Mouse (Mus musculus): ENCODE data around the gene Smpd4. TPM values are rescaled to one million over a fixed set of nuclear protein-coding genes. Genes with fewer than 3 reads are reported as not detected.

Smpd4 gene
- polyA plus RNA-seq, 1 experiment, result 42.5 TPM

DNA sequence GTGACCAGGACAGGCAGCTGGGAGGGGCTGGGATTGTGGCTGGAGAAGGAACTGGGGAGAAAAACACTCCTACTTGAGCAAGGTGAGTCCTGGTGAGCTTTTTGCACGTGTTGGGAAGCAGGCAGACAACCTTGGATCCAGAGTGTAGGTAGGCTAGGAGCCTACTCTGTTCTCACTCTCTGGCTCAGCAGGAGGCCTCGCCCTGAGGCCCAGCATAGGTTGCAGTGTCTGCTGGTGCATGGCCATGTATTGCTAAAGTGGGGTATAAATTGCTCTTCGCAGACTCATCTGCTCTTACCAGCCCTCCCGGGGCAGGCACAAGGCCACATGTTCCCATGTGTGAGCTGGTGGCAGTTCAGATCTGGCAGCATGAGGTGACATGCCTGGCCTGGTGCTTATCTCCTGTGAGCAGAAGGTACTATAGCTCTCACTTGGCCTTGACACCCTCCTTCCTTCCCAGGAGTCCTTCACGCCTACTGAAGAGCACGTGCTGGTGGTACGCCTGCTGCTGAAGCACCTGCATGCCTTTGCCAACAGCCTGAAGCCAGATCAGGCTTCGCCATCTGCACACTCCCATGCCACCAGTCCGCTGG lies 19.0 kb downstream of the Smpd4 start:
- Histone ChIP-seq H3K4me1 (ENCODE audit: control insufficient read depth, insufficient read depth, insufficient read length) (no peaks in the 10 kb centered on the region), H3K36me3 (ENCODE audit: control insufficient read depth, insufficient read depth, low read length) (peaks cover 32% of the 10 kb centered on the region), H3K27ac (ENCODE audit: insufficient read depth, low read length) (peak overlapping the region; percentile 3; the same call in 1 of the 2 replicates), H3K4me3 (ENCODE audit: extremely low read depth, insufficient read depth, insufficient read length) (no peak overlapping the region), H3K27me3 (ENCODE audit: control insufficient read depth, insufficient read depth, low read length) (no peaks in the 10 kb centered on the region)
- TF ChIP-seq CTCF (IDR thresholded peaks at IDR 0.05; ENCODE audit: extremely low read depth, insufficient read depth, insufficient read length, insufficient replicate concordance), result no peak
- TF ChIP-seq POLR2A (IDR thresholded peaks at IDR 0.05; ENCODE audit: low read depth, low read length), result no peak
- DNase-seq (ENCODE audit: low read depth in 1 of 2, low spot score in 2 of 2), result no peak
- 90% methylated on average over 9 of the region's 9 CpGs for WGBS

DNA sequence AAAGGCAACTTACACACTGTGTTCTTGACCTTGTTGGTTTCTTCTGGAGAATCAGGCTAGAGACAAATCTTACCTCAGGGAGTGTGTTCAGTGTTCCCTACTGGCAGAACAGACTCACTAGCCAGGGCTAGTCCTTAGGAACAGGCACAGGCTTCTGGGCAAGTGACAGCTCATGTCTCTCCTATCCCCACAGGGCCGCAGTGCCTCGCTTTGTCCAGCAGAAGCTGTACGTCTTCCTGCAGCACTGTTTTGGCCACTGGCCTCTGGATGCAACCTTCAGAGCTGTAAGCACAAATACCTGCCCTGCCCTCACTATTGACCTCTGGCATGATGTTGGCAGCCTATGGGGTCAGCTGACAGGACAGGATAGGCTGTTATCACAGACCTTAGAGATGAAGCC lies 19.9 kb downstream of the Smpd4 start:
- TF ChIP-seq CTCF (IDR thresholded peaks at IDR 0.05; ENCODE audit: extremely low read depth, insufficient read depth, insufficient read length, insufficient replicate concordance) (no peak), POLR2A (IDR thresholded peaks at IDR 0.05; ENCODE audit: low read depth, low read length) (no peak)
- H3K27ac ChIP-seq (ENCODE audit: insufficient read depth, low read length), result no peak overlapping the region
- H3K27me3 ChIP-seq (ENCODE audit: control insufficient read depth, insufficient read depth, low read length), result no peaks in the 10 kb centered on the region
- no peaks in the 10 kb centered on the region for H3K4me1 ChIP-seq (ENCODE audit: control insufficient read depth, insufficient read depth, insufficient read length)
- H3K4me3 ChIP-seq (ENCODE audit: extremely low read depth, insufficient read depth, insufficient read length), result no peak overlapping the region
- WGBS, result 92% methylated on average over 3 of the region's 3 CpGs
- peaks cover 32% of the 10 kb centered on the region for H3K36me3 ChIP-seq (ENCODE audit: control insufficient read depth, insufficient read depth, low read length)
- no peak for DNase-seq (ENCODE audit: low read depth in 1 of 2, low spot score in 2 of 2)

DNA sequence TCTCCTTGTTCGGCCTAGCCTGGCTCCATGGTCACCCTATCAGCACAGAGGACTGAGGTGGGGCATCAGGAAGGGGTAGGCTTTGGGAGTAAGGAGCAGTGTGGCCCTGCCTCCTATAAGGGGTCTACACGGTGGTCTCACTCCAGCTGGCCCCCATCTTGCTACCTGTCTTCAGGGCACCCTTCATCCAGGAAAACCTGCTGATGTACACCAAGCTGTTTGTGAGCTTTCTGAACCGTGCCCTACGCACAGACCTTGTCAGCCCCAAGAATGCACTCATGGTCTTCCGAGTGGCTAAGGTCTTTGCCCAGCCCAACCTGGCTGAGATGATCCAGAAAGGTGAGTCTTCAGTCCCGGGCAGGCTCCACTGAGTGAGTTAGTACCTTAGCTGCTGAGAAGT lies 20.8 kb downstream of the Smpd4 start:
- Histone ChIP-seq H3K4me1 (ENCODE audit: control insufficient read depth, insufficient read depth, insufficient read length) (no peaks in the 10 kb centered on the region), H3K27ac (ENCODE audit: insufficient read depth, low read length) (no peak overlapping the region), H3K27me3 (ENCODE audit: control insufficient read depth, insufficient read depth, low read length) (no peaks in the 10 kb centered on the region), H3K4me3 (ENCODE audit: extremely low read depth, insufficient read depth, insufficient read length) (no peak overlapping the region), H3K36me3 (ENCODE audit: control insufficient read depth, insufficient read depth, low read length) (peaks cover 31% of the 10 kb centered on the region)
- DNase-seq (ENCODE audit: low read depth in 1 of 2, low spot score in 2 of 2), result no peak
- TF ChIP-seq POLR2A (IDR thresholded peaks at IDR 0.05; ENCODE audit: low read depth, low read length) (no peak), CTCF (IDR thresholded peaks at IDR 0.05; ENCODE audit: extremely low read depth, insufficient read depth, insufficient read length, insufficient replicate concordance) (no peak)
- WGBS, result 98% methylated on average over 6 of the region's 6 CpGs

DNA sequence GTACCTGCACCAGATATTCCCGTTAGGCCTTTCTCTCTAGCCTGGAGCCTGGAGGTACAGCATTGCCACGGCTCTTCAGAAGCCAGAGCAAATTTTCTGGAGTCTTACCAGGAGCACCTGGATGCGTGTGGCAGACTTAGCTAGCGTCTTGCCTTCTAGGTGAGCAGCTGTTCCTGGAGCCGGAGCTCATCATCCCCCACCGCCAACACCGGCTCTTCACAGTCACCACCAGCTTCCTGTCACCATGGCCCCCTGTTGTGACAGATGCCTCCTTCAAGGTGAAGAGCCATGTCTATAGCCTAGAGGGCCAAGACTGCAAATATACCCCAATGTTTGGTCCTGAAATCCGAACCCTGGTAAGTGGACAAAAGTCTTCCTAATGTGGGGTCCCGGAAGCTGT lies 21.6 kb downstream of the Smpd4 start:
- no peak for DNase-seq (ENCODE audit: low read depth in 1 of 2, low spot score in 2 of 2)
- H3K4me1 ChIP-seq (ENCODE audit: control insufficient read depth, insufficient read depth, insufficient read length), result no peaks in the 10 kb centered on the region
- H3K27me3 ChIP-seq (ENCODE audit: control insufficient read depth, insufficient read depth, low read length), result no peaks in the 10 kb centered on the region
- WGBS, result 94% methylated on average over 9 of the region's 9 CpGs
- peaks cover 31% of the 10 kb centered on the region for H3K36me3 ChIP-seq (ENCODE audit: control insufficient read depth, insufficient read depth, low read length)
- H3K27ac ChIP-seq (ENCODE audit: insufficient read depth, low read length), result no peak overlapping the region
- no peak overlapping the region for H3K4me3 ChIP-seq (ENCODE audit: extremely low read depth, insufficient read depth, insufficient read length)
- TF ChIP-seq POLR2A (IDR thresholded peaks at IDR 0.05; ENCODE audit: low read depth, low read length) (no peak), CTCF (IDR thresholded peaks at IDR 0.05; ENCODE audit: extremely low read depth, insufficient read depth, insufficient read length, insufficient replicate concordance) (no peak)

DNA sequence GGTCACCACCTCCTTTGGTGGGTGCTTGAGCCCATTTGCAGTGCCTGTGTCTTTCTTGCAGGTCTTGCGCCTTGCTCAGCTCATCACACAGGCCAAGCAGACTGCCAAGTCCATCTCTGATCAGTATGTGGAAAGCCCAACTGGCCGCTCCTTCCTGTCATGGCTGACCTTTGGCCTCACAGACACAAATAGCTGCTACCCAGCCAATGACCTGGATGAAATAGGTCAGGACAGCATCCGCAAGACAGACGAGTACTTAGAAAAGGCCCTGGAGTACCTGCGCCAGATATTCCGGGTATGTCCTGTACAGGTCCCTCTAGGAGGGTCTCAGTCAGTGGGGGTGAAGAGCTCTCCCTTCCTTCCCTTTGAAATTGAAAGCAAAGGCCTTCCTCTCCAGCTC lies 22.1 kb downstream of the Smpd4 start:
- Histone ChIP-seq H3K27me3 (ENCODE audit: control insufficient read depth, insufficient read depth, low read length) (no peaks in the 10 kb centered on the region), H3K4me3 (ENCODE audit: extremely low read depth, insufficient read depth, insufficient read length) (no peak overlapping the region), H3K27ac (ENCODE audit: insufficient read depth, low read length) (no peak overlapping the region), H3K4me1 (ENCODE audit: control insufficient read depth, insufficient read depth, insufficient read length) (peaks cover 2% of the 10 kb centered on the region; the same call in 1 of the 2 replicates), H3K36me3 (ENCODE audit: control insufficient read depth, insufficient read depth, low read length) (peaks cover 29% of the 10 kb centered on the region)
- TF ChIP-seq CTCF (IDR thresholded peaks at IDR 0.05; ENCODE audit: extremely low read depth, insufficient read depth, insufficient read length, insufficient replicate concordance) (no peak), POLR2A (IDR thresholded peaks at IDR 0.05; ENCODE audit: low read depth, low read length) (no peak)
- WGBS, result 92% methylated on average over 6 of the region's 6 CpGs
- DNase-seq (ENCODE audit: low read depth in 1 of 2, low spot score in 2 of 2), result no peak

DNA sequence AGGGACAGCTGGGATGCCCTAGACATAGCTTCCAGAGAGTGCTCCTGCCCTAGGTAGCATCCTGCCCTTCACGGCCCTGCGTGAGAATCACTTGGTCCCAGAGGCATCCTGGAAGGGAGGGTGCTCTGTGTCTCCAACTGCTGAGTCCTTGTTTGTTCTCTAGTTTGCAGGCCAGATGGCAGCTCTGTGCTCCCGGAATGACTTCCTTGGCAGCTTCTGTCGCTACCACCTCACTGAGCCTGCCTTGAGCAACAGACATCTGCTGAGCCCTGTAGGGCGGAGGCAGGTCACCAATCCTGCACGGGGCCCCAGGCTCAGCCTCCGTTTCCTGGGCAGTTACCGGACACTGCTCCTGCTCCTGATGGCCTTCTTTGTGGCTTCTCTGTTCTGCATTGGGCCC lies 23.2 kb downstream of the Smpd4 start:
- peaks cover 7% of the 10 kb centered on the region for H3K4me1 ChIP-seq (ENCODE audit: control insufficient read depth, insufficient read depth, insufficient read length)
- peaks cover 29% of the 10 kb centered on the region for H3K36me3 ChIP-seq (ENCODE audit: control insufficient read depth, insufficient read depth, low read length)
- TF ChIP-seq CTCF (IDR thresholded peaks at IDR 0.05; ENCODE audit: extremely low read depth, insufficient read depth, insufficient read length, insufficient replicate concordance) (no peak), POLR2A (IDR thresholded peaks at IDR 0.05; ENCODE audit: low read depth, low read length) (no peak)
- H3K4me3 ChIP-seq (ENCODE audit: extremely low read depth, insufficient read depth, insufficient read length), result no peak overlapping the region
- 98% methylated on average over 8 of the region's 8 CpGs for WGBS
- H3K27me3 ChIP-seq (ENCODE audit: control insufficient read depth, insufficient read depth, low read length), result 0 out of 2 replicates have a peak, but pooled peaks cover 2% of the 10 kb centered on the region
- DNase-seq (ENCODE audit: low read depth in 1 of 2, low spot score in 2 of 2), result no peak
- H3K27ac ChIP-seq (ENCODE audit: insufficient read depth, low read length), result no peak overlapping the region

DNA sequence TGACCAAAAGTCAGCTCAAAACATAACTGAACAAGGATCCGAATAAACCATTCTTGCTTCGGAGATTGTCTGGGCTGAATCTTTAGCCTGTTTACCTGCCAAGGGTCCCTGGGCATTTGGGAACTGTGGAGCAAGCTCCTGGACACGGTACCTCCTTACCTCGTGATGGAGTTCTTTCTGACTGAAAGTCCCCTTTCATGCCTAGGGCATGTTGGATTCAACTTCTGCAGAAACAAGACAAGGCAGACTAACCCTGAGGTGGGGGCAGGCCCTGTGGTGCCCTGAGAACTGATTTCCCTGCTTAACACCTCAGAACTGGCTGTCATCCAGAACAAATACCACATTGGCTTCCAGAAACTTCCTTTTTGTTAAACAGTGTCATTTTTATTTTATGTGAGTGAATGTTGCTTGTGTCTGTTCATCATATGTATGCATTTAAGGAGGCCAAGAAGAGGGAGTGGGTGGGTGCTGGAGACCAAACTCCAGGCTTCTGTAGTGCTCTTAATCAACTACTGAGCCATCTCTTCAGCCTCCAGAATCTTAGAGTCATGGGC lies 24.4 kb downstream of the Smpd4 start:
- Histone ChIP-seq H3K36me3 (ENCODE audit: control insufficient read depth, insufficient read depth, low read length) (peaks cover 29% of the 10 kb centered on the region), H3K4me3 (ENCODE audit: extremely low read depth, insufficient read depth, insufficient read length) (no peak overlapping the region), H3K4me1 (ENCODE audit: control insufficient read depth, insufficient read depth, insufficient read length) (peaks cover 7% of the 10 kb centered on the region), H3K27ac (ENCODE audit: insufficient read depth, low read length) (no peak overlapping the region), H3K27me3 (ENCODE audit: control insufficient read depth, insufficient read depth, low read length) (0 out of 2 replicates have a peak, but pooled peaks cover 2% of the 10 kb centered on the region)
- WGBS, result 75% methylated on average over 4 of the region's 4 CpGs
- TF ChIP-seq POLR2A (IDR thresholded peaks at IDR 0.05; ENCODE audit: low read depth, low read length), result no peak
- no peak for TF ChIP-seq CTCF (IDR thresholded peaks at IDR 0.05; ENCODE audit: extremely low read depth, insufficient read depth, insufficient read length, insufficient replicate concordance)
- no peak for DNase-seq (ENCODE audit: low read depth in 1 of 2, low spot score in 2 of 2)
